Mouse (Mus musculus): ENCODE measurements at regions not wholly inside any gene's neighbourhood (a gene's known extent, or its start where the extent isn't known, plus 50 kb on each side); places are given as distances from the start of the nearest gene placed in this dataset.

- intact Hi-C loops (cut with DNase I): no loop called here
Observed at GRCm38 (mm10) chr13:55893154-55894018, 57.4 kb upstream of the Pitx1 start.

GRCm38 (mm10) chr13:55892250-55892649 lies 56.3 kb upstream of the Pitx1 start:
- intact Hi-C loops (cut with DNase I): no loop called here

DNA sequence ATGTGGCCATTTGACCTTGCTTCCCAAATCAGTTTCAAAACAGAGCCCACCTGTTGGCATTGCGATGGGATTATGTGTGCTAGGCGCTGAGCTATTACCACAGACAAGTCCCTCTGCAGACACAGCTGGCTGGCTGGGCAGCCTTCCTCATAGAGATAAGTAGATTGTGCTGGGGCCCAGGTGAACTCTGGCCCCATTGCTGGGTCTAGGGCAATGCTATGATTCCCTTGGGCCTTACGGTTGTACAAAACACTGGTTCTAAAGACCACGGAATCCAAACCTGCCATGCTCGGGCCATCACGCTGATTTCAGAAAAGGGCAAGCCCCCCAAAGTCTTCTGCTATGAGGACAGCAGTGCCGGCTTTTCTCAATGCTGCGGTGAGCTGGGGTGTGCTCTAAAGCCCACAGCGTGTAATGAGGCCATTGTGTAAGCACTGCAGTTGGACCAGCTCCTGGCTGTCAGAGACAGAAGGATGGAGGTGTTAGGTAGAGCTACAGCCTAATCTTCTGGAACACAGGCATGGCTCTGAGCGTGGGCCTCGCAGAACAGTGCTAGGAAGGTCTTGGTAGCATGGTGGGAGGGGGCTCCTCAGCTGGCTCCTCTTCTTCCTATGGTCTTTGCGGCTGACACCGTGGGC lies 51.2 kb upstream of the Pitx1 start:
- intact Hi-C loops (cut with DNase I): no loop called here

Measured in adrenal gland (tissue).